Mouse (Mus musculus) forebrain, postnatal 0 days (tissue): ENCODE measurements around the gene Paf1. TPM values are rescaled to one million over a fixed set of nuclear protein-coding genes. Genes with fewer than 3 reads are reported as not detected.
A peak's percentile ranks its signal among the peaks of the same experiment; 100 is the strongest.

Experiments
- ATAC-seq: fragments of 200-750 bp; cut with Nextera tagmentation; 2 replicates; pipeline ENCODE4 v1.8.0; 2017; ENCODE audit warnings: mild to moderate bottlenecking, moderate library complexity
- DNase-seq: peaks from one replicate; pipeline ENCODE4 v3.0.0-alpha.2; 2015
- H3K27ac ChIP-seq: fragments of 300-500 bp; sonication (generic); 2 replicates; pipeline ENCODE4 v1.5.1; 2014; ENCODE audit warnings: low read depth, mild to moderate bottlenecking, antibody characterized with exemption, low read length, moderate library complexity, mixed read lengths
- H3K27me3 ChIP-seq: fragments of 300-500 bp; sonication (generic); 2 replicates; pipeline ENCODE4 v1.6.1; 2014; ENCODE audit warnings: mild to moderate bottlenecking, low read length, mixed read lengths; ENCODE audit not compliant: insufficient read depth
- H3K36me3 ChIP-seq: fragments of 300-500 bp; sonication (generic); 2 replicates; pipeline ENCODE4 v1.6.1; 2014; ENCODE audit warnings: mild to moderate bottlenecking, moderate library complexity; ENCODE audit not compliant: insufficient read depth
- H3K4me1 ChIP-seq: fragments of 300-500 bp; sonication (generic); 2 replicates; pipeline ENCODE4 v1.6.1; 2014; ENCODE audit warnings: antibody characterized with exemption; ENCODE audit not compliant: insufficient read depth
- H3K4me2 ChIP-seq: fragments of 300-500 bp; sonication (generic); 2 replicates; pipeline ENCODE4 v1.6.1; 2014; ENCODE audit warnings: low read depth, mild to moderate bottlenecking, moderate library complexity
- H3K4me3 ChIP-seq: fragments of 300-500 bp; sonication (generic); 2 replicates; pipeline ENCODE4 v1.5.1; 2014; ENCODE audit warnings: low read depth, low read length, mixed read lengths
- H3K9ac ChIP-seq: fragments of 300-500 bp; sonication (generic); 2 replicates; pipeline ENCODE4 v1.6.1; 2014; ENCODE audit warnings: mild to moderate bottlenecking
- H3K9me3 ChIP-seq: fragments of 300-500 bp; sonication (generic); 2 replicates; pipeline ENCODE4 v1.6.1; 2016; ENCODE audit warnings: low read length
- CTCF ChIP-seq: sonication (generic); IDR thresholded peaks from 2 replicates; pipeline ENCODE4 v1.5.1; 2016; ENCODE audit warnings: antibody characterized with exemption, control low read depth, low read depth
- WGBS: fragments of 180-500 bp; shearing (Covaris S2); extraction: QIAGEN DNeasy Blood & Tissue Kit; methylation state at CpG from one replicate; pipeline ENCODE4 v1.1.7; 2014; 5-methylcytosine and 5-hydroxymethylcytosine counted together
- polyA plus RNA-seq: library from polyadenylated mRNA; unstranded; fragments of >200 nt; fragmentation: Nextera tagmentation; extraction: Ambion mirVana; gene quantifications from 2 replicates; pipeline ENCODE4 v1.2.1, GENCODE M21; 2015
- total RNA-seq: library from RNA; depleted of rRNA; stranded (reverse); fragments of >200 nt; gene quantifications from 2 replicates; pipeline ENCODE4 v1.2.3, GENCODE M21; 2014

The Paf1 gene
- total and polyA plus RNA-seq, 2 experiments from 2014 or later = 74.8 to 92.7 TPM

DNA sequence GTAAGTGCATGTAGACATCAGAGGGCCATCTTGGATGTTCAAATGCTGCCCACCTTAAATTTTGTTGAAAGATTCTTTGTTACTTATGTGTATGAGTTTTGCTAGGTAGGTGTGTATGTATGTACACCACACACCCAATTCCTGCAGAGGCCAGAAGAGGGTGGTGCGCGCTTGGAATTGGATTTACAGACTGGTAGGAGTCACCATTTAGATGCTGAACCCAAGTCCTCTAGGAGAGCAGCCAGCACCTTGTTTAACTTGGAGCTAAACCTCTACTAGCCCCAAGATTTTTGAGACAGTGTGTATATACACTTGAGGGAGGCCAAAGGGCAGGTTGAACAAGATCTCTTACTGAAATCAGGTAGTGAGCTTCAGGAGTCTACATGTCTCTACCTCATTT lies 39.5 kb upstream of the Paf1 start:
- Histone ChIP-seq H3K27me3 (no peaks in the 10 kb centered on the region), H3K36me3 (peaks cover 27% of the 10 kb centered on the region), H3K4me3 (no peak overlapping the region), H3K4me1 (peaks cover 15% of the 10 kb centered on the region), H3K4me2 (no peak overlapping the region), H3K9me3 (no peaks in the 10 kb centered on the region), H3K9ac (no peak overlapping the region), H3K27ac (no peak overlapping the region)
- ATAC-seq (no peak), DNase-seq (no peak)
- TF ChIP-seq CTCF = 0 out of 2 replicates have a peak, but pooled peaks have one; percentile 12
- WGBS = 92% methylated on average over 2 of the region's 2 CpGs

DNA sequence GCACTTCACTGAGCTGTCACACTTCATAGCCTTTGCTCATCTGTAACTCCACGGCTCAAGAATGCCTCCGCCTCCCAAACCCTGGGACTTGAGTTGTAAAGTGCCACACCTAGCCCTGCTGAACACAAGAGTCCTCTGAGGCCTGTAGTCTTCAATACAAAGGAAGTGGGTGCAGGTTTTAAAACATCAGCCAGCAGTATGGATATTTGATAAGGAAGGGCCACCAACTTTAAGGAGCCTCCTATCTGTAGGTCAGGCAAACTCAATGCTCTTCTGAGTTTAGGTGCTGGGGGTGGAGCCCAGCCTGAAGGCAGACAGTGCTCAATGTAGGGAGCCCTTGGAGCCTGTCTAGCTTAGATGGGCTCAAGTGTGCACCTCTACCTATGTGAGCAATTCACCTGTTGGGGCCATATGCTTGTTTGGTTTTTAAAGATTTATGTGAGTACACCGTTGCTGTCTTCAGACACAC lies 38.6 kb upstream of the Paf1 start:
- no peak overlapping the region for H3K4me2 ChIP-seq
- H3K9ac ChIP-seq = no peak overlapping the region
- H3K36me3 ChIP-seq = peaks cover 30% of the 10 kb centered on the region
- no peak overlapping the region for H3K4me3 ChIP-seq
- no peak overlapping the region for H3K27ac ChIP-seq
- peaks cover 15% of the 10 kb centered on the region for H3K4me1 ChIP-seq
- no peak for DNase-seq
- H3K27me3 ChIP-seq = no peaks in the 10 kb centered on the region
- H3K9me3 ChIP-seq = no peaks in the 10 kb centered on the region
- WGBS = 92% methylated on average over 3 of the region's 3 CpGs
- TF ChIP-seq CTCF = no peak
- ATAC-seq = no peak

DNA sequence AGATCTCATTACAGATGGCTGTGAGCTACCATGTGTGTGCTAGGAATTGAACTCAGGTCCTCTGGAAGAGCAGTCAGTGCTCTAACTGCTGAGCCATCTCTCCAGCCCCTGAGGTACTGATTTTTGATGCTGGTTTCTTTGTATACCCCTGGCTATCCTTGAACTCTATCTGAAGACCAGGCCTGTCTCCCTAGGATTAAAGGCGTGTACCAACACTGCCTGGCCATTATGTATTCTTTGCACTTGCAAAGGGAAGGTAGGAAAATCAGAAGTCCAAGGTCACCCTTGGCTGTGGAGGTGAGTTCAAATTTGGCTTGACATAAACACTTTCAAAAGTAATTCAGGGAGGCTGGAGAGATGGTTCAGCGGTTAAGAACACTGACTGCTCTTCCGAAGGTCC lies 38.2 kb upstream of the Paf1 start:
- H3K27me3 ChIP-seq = no peaks in the 10 kb centered on the region

DNA sequence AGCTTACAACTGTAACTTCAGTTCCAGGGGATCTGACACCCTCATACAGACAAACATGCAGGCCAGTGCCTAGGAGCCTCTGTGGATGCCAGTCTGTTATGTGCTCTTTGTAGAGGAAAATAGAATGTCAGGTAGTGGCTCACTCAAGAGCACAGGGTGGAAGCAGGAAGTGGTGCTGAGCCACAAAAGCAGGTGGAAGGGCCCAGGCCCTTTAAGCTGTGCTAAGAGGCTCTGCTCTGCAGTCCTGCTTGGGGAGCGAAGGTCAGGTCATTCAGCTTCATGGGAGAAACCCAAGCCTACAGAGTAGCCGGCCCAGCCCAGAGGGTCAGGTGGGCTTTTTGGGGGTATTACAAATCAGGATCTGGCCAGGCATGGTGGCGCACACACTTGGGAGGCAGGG lies 37.5 kb upstream of the Paf1 start:
- H3K4me3 ChIP-seq = no peak overlapping the region
- H3K9me3 ChIP-seq = no peaks in the 10 kb centered on the region
- H3K27me3 ChIP-seq = no peaks in the 10 kb centered on the region
- ATAC-seq (no peak), DNase-seq (no peak)
- H3K4me1 ChIP-seq = peaks cover 8% of the 10 kb centered on the region; the same call in 1 of the 2 replicates
- TF ChIP-seq CTCF = no peak
- H3K27ac ChIP-seq = no peak overlapping the region
- no peak overlapping the region for H3K9ac ChIP-seq
- WGBS = 91% methylated on average over 3 of the region's 3 CpGs
- H3K4me2 ChIP-seq = no peak overlapping the region
- peaks cover 41% of the 10 kb centered on the region for H3K36me3 ChIP-seq

More for the DNA sequence above, 38.2 kb upstream of the Paf1 start:
- no peak for DNase-seq
- 91% methylated on average over 3 of the region's 3 CpGs for WGBS
- no peak overlapping the region for H3K4me2 ChIP-seq
- ATAC-seq = no peak
- no peak for TF ChIP-seq CTCF
- H3K9me3 ChIP-seq = no peaks in the 10 kb centered on the region
- H3K27ac ChIP-seq = no peak overlapping the region
- no peak overlapping the region for H3K4me3 ChIP-seq
- H3K4me1 ChIP-seq = peaks cover 13% of the 10 kb centered on the region
- peaks cover 35% of the 10 kb centered on the region for H3K36me3 ChIP-seq
- H3K9ac ChIP-seq = no peak overlapping the region

DNA sequence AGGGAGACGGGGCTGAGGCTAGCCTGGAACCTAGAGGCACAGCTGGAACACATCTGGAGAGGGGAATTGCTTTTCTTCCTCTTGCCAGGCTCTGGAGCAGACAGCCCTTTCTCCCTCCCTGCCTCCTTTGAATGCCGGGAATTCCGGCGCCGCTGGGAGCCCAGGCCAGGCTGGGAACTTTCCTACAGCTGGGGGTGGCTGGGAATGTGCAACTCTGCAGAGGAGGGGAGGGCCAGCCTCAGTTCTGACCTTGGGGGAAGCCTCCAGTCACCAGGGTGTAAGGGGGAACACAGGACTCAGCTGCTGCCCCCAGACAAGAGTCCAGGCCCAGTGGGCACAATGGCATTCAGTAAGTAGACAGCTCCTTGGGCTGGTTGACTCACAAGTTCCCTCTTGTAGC lies 35.8 kb upstream of the Paf1 start:
- Histone ChIP-seq H3K27me3 (no peaks in the 10 kb centered on the region), H3K4me2 (no peak overlapping the region), H3K9me3 (no peaks in the 10 kb centered on the region), H3K27ac (no peak overlapping the region), H3K9ac (no peak overlapping the region), H3K4me1 (no peaks in the 10 kb centered on the region), H3K36me3 (peaks cover 56% of the 10 kb centered on the region), H3K4me3 (no peak overlapping the region)
- no peak for DNase-seq
- ATAC-seq = no peak
- no peak for TF ChIP-seq CTCF
- WGBS = 2% methylated on average over 5 of the region's 5 CpGs

DNA sequence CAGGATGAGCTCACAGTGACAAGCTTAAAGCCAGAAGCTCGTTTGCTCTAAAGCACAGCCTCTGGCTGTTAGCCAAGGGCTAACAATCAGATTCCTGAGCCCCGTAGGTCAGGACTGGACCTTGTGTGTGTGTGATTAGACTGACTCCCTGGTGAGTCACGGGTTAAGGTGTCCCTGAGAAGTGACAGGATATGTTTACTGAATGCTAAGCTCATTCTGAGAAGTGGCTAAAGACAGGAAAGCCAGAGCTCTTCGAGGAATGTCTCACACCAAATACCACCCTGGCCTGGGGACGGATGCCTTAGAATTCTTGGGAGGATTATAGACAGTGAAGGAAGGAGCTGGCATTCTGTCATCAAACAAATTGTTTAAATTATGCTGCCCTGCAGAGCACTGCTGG lies 34.8 kb upstream of the Paf1 start:
- Histone ChIP-seq H3K27ac (peak overlapping the region; percentile 35; the same call in 1 of the 2 replicates), H3K4me1 (no peaks in the 10 kb centered on the region), H3K4me3 (no peak overlapping the region), H3K36me3 (peaks cover 61% of the 10 kb centered on the region), H3K4me2 (no peak overlapping the region), H3K9me3 (no peaks in the 10 kb centered on the region), H3K9ac (peak overlapping the region; percentile 25; the same call in 1 of the 2 replicates), H3K27me3 (no peaks in the 10 kb centered on the region)
- DNase-seq (no peak), ATAC-seq (no peak)
- no peak for TF ChIP-seq CTCF
- WGBS = under 1% methylated on average over 5 of the region's 5 CpGs

DNA sequence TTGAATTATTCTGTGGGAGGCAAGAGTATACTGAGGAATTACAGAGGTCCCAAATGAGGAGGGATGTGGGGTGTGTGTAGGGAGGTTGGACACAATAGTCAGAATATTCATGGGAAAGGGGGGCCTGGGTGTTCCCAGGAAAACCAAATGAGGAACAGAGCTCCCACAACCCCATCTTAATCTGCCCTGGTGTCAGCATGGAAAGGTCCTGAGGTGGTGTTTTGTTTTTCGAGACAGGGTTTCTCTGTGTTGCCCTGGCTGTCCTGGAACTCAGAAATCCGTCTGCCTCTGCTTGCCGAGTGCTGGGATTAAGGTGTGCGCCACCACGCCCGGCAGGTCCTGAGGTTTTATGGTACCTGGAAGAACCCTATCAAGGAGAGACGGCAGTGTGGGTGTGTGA lies 34.3 kb upstream of the Paf1 start:
- 50% methylated on average over 7 of the region's 7 CpGs for WGBS
- no peak overlapping the region for H3K9ac ChIP-seq
- no peak for ATAC-seq
- H3K4me2 ChIP-seq = no peak overlapping the region
- no peak overlapping the region for H3K4me3 ChIP-seq
- no peak for TF ChIP-seq CTCF
- no peak overlapping the region for H3K27ac ChIP-seq
- peaks cover 56% of the 10 kb centered on the region for H3K36me3 ChIP-seq
- no peak for DNase-seq
- no peaks in the 10 kb centered on the region for H3K27me3 ChIP-seq
- no peaks in the 10 kb centered on the region for H3K9me3 ChIP-seq
- H3K4me1 ChIP-seq = no peaks in the 10 kb centered on the region
